Mouse (Mus musculus): ENCODE measurements around the gene Podnl1. TPM values are rescaled to one million over a fixed set of nuclear protein-coding genes. Genes with fewer than 3 reads are reported as not detected.

The Podnl1 gene
- total and polyA plus RNA-seq, 3 experiments, result 0.05 TPM; not detected in 2

DNA sequence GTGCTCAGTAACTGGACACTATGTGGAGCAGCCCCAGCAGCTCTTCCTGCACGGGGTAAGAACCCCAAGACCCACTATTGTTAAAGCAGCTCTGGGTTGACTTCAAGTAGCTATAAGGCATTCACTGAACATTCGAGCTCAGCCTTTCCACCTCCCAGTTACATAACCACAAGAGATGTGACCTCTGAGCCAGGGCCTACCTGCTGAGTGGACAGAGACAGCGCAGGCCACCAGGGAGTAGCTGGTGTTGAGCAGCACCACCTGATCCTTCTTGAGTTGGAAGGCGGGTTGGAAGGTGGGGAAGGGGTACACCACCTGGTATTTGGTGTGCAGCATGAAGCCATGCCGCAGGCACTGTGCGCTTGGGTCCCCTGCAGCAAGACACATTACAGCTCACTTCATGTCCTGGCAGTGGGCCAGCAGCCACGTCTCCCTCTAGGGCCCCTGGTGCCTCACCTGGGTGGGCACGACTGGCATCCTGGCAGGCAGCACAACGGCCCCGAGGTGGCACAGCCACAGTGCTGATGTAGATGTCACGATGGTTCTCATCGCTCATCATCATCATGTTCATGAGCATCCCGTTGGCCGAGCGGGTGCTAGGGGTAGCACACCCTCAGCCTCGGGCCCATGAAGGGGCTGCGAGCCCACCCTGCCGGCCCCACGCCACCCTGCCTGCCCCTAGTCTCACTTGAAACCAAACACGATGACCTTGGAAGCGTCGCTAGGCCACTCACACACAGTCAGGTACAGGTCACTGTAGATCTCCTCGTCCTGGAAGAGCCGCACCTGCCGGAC lies 24.1 kb upstream of the Podnl1 start:
- Histone ChIP-seq H3K36me3 (replicated peaks) (peaks cover 63% of the 10 kb centered on the region), H3K27me3 (ENCODE audit: insufficient read depth, low read length) (no peaks in the 10 kb centered on the region), H3K4me3 (ENCODE audit: low read depth, low read length) (peak overlapping the region; percentile 18), H3K4me1 (ENCODE audit: insufficient read depth, low read depth, low read length) (peaks cover 38% of the 10 kb centered on the region), H3K9me3 (replicated peaks) (no peaks in the 10 kb centered on the region)
- DNase-seq (ENCODE audit: low spot score) (no peak), ATAC-seq (ENCODE audit: extremely low read depth, insufficient number of reproducible peaks, low FRiP score, poor library complexity, severe bottlenecking) (no peak)
- TF ChIP-seq POLR2AphosphoS5 (IDR thresholded peaks at IDR 0.05; ENCODE audit: insufficient replicate concordance, low read depth, low read length), result no peak
- TF ChIP-seq CTCF (IDR thresholded peaks at IDR 0.05; ENCODE audit: low read depth, low read length), result no peak
- TF ChIP-seq GATA1 (IDR thresholded peaks at IDR 0.05; ENCODE audit: borderline replicate concordance, low read length), result no peak
- TF ChIP-seq GATA2 (IDR thresholded peaks at IDR 0.05; ENCODE audit: borderline replicate concordance, low read depth, low read length), result no peak
- no peak for TF ChIP-seq TAL1 (conservative IDR thresholded peaks at IDR 0.05; ENCODE audit: low read depth, low read length)

DNA sequence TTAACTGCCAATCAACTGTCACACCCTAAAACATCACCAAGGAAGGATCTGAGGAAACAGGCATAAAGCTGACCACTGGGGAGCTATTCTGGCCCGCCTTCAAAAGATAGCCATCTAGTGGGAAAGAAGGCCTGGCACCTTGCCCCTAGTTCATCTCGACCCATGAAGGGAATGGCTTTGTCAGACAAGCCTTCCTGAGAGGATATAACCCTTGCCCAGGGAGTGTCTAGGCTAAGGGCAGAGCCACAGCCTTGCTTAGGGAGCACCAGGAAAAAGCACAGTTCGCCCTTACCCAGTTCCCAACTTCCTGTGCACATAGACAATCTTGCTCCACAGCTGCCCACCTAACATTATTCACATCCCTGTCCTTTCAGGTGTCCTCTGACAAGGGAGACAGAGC lies 22.2 kb upstream of the Podnl1 start:
- Histone ChIP-seq H3K36me3 (replicated peaks) (peaks cover 43% of the 10 kb centered on the region), H3K27me3 (ENCODE audit: insufficient read depth, low read length) (no peaks in the 10 kb centered on the region), H3K9me3 (replicated peaks) (0 out of 2 replicates have a peak, but pooled peaks cover 2% of the 10 kb centered on the region), H3K4me3 (ENCODE audit: low read depth, low read length) (peak overlapping the region; percentile 75), H3K4me1 (ENCODE audit: insufficient read depth, low read depth, low read length) (peaks cover 38% of the 10 kb centered on the region)
- no peak for TF ChIP-seq TAL1 (conservative IDR thresholded peaks at IDR 0.05; ENCODE audit: low read depth, low read length)
- TF ChIP-seq GATA2 (IDR thresholded peaks at IDR 0.05; ENCODE audit: borderline replicate concordance, low read depth, low read length), result no peak
- TF ChIP-seq GATA1 (IDR thresholded peaks at IDR 0.05; ENCODE audit: borderline replicate concordance, low read length), result no peak
- TF ChIP-seq CTCF (IDR thresholded peaks at IDR 0.05; ENCODE audit: low read depth, low read length), result no peak
- no peak for TF ChIP-seq POLR2AphosphoS5 (IDR thresholded peaks at IDR 0.05; ENCODE audit: insufficient replicate concordance, low read depth, low read length)
- no peak for DNase-seq (ENCODE audit: low spot score)
- ATAC-seq (ENCODE audit: extremely low read depth, insufficient number of reproducible peaks, low FRiP score, poor library complexity, severe bottlenecking), result no peak

DNA sequence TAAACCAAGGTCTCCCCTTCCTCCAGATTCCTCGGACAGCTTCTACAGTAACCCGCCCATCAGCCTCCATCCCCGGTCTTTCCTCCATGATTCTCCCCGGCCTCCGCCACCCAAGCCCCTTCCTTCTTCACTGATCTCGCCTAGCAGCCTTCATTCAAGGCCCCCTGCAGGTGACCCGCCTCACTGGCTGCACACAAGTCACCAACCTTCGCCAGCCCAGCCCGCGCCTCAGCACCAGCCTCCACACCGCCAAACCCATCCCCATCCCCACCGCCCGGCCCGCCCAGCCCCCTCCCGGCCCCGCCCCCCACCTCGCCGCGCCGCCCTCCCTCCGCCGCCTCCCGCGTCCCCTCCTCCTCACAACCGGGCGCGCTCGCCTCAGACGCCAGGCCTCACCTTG lies 21.6 kb upstream of the Podnl1 start:
- peak; percentile 90 for DNase-seq (ENCODE audit: low spot score)
- TF ChIP-seq GATA1 (IDR thresholded peaks at IDR 0.05; ENCODE audit: borderline replicate concordance, low read length) (no peak), GATA2 (IDR thresholded peaks at IDR 0.05; ENCODE audit: borderline replicate concordance, low read depth, low read length) (no peak)
- no peak for ATAC-seq (ENCODE audit: extremely low read depth, insufficient number of reproducible peaks, low FRiP score, poor library complexity, severe bottlenecking)
- peaks cover 37% of the 10 kb centered on the region for H3K36me3 ChIP-seq (replicated peaks)
- H3K4me3 ChIP-seq (ENCODE audit: low read depth, low read length), result peak overlapping the region; percentile 75
- no peaks in the 10 kb centered on the region for H3K27me3 ChIP-seq (ENCODE audit: insufficient read depth, low read length)
- peaks cover 38% of the 10 kb centered on the region for H3K4me1 ChIP-seq (ENCODE audit: insufficient read depth, low read depth, low read length)
- H3K9me3 ChIP-seq (replicated peaks), result 0 out of 2 replicates have a peak, but pooled peaks cover 2% of the 10 kb centered on the region

DNA sequence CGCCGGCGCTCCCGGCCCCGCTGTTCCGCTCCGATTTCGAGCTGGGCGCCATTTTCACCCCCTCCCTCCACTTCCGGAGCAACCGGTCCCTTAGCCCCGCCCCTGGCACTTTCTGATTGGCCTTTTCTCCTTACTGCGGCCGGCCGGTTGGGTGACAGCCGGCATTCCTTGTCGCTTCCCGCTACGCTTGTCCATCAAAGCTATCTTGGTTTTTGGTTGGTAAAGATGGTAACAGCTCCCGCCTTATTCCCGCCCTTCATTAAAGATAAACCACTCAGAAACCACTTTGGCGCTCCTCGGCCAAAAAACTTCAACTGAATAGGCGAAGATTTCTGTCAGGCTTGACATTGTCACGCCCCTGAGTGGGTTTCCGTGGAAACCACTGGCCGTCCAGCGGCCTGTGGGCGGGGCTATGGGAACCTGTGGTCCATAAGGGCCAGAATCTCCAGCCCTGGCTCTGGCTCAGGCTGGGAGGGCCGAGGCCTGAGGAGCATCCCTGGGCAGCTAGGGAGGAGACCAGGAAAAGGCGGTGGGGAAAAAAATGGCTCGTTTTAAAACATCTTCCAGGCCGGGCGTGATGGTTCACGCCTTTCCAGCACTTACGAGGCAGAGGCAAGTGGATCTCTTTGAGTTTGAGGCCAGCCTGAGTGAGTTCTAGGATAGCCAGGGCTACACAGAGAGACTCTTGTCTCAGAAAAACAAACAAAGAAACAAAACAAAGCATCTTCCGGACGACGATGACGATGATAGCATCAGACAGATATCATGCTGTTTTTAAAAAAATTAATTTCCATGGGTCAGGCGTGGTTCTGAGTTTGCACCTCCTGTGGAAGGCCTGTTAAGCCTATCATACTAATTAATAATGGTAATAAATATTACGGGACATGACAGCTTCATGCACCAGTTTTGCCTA lies 20.8 kb upstream of the Podnl1 start, which contains the start of gene Dcaf15:
TSS of gene Dcaf15 (minus strand) at position 72 of the 913 bp plus-strand sequence.
- ATAC-seq (ENCODE audit: extremely low read depth, insufficient number of reproducible peaks, low FRiP score, poor library complexity, severe bottlenecking) (peak; percentile 97), DNase-seq (ENCODE audit: low spot score) (peak; percentile 100)
- Histone ChIP-seq H3K27me3 (ENCODE audit: insufficient read depth, low read length) (no peaks in the 10 kb centered on the region), H3K4me1 (ENCODE audit: insufficient read depth, low read depth, low read length) (peaks cover 38% of the 10 kb centered on the region), H3K4me3 (ENCODE audit: low read depth, low read length) (peak within 1 kb of the TSS; percentile 75), H3K36me3 (replicated peaks) (peaks cover 30% of the 10 kb centered on the region), H3K9me3 (replicated peaks) (0 out of 2 replicates have a peak, but pooled peaks cover 2% of the 10 kb centered on the region)
- TF ChIP-seq GATA2 (IDR thresholded peaks at IDR 0.05; ENCODE audit: borderline replicate concordance, low read depth, low read length) (no peak), POLR2AphosphoS5 (IDR thresholded peaks at IDR 0.05; ENCODE audit: insufficient replicate concordance, low read depth, low read length) (no peak), TAL1 (conservative IDR thresholded peaks at IDR 0.05; ENCODE audit: low read depth, low read length) (no peak), GATA1 (IDR thresholded peaks at IDR 0.05; ENCODE audit: borderline replicate concordance, low read length) (no peak), CTCF (IDR thresholded peaks at IDR 0.05; ENCODE audit: low read depth, low read length) (no peak)

DNA sequence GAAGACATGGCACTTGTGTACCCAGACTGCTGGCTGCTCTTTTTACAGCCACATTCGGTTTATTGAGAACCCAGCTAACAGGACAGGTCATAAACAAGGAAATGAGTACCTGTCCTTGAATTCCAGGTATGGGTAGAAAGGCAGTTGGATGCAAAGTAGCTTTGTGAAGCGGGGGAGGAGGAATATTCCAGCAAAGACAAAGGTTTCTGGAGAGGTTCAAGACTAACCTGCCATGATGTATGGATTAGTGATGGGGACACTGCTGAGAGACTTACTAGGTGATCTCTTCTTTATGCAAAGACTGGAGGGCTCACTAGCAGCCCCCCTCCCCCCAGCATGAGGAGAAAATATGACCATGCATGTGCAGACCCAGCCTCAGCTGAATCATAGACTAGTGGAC lies 20.1 kb upstream of the Podnl1 start:
- H3K4me1 ChIP-seq (ENCODE audit: insufficient read depth, low read depth, low read length), result peaks cover 36% of the 10 kb centered on the region
- DNase-seq (ENCODE audit: low spot score) (no peak), ATAC-seq (ENCODE audit: extremely low read depth, insufficient number of reproducible peaks, low FRiP score, poor library complexity, severe bottlenecking) (no peak)
- no peak overlapping the region for H3K4me3 ChIP-seq (ENCODE audit: low read depth, low read length)
- peaks cover 24% of the 10 kb centered on the region for H3K36me3 ChIP-seq (replicated peaks)
- H3K27me3 ChIP-seq (ENCODE audit: insufficient read depth, low read length), result no peaks in the 10 kb centered on the region
- TF ChIP-seq TAL1 (conservative IDR thresholded peaks at IDR 0.05; ENCODE audit: low read depth, low read length), result no peak
- TF ChIP-seq GATA2 (IDR thresholded peaks at IDR 0.05; ENCODE audit: borderline replicate concordance, low read depth, low read length), result no peak
- no peak for TF ChIP-seq POLR2AphosphoS5 (IDR thresholded peaks at IDR 0.05; ENCODE audit: insufficient replicate concordance, low read depth, low read length)
- no peak for TF ChIP-seq CTCF (IDR thresholded peaks at IDR 0.05; ENCODE audit: low read depth, low read length)
- TF ChIP-seq GATA1 (IDR thresholded peaks at IDR 0.05; ENCODE audit: borderline replicate concordance, low read length), result no peak
- 0 out of 2 replicates have a peak, but pooled peaks cover 2% of the 10 kb centered on the region for H3K9me3 ChIP-seq (replicated peaks)

Measured in G1E (cell line).